Mouse (Mus musculus) C2C12 (cell line): ENCODE results near the gene Map3k19. TPM values are rescaled to one million over a fixed set of nuclear protein-coding genes. Genes with fewer than 3 reads are reported as not detected.

Experiments used
- H3K27me3 ChIP-seq: one replicate; pipeline ENCODE4 v1.6.1; 2011; ENCODE audit not compliant: control insufficient read depth, insufficient read depth, insufficient read length
- H3K36me3 ChIP-seq: one replicate; pipeline ENCODE4 v1.6.1; 2011; ENCODE audit not compliant: control insufficient read depth, insufficient read depth
- H3K4me3 ChIP-seq: one replicate; pipeline ENCODE4 v1.5.1; 2011; ENCODE audit warnings: mild to moderate bottlenecking, control low read depth; ENCODE audit not compliant: poor library complexity, insufficient read depth, severe bottlenecking
- H3K79me2 ChIP-seq: one replicate; pipeline ENCODE4 v1.6.1; 2011; ENCODE audit not compliant: control insufficient read depth, insufficient read depth
- H3K79me3 ChIP-seq: one replicate; pipeline ENCODE4 v1.6.1; 2011; ENCODE audit warnings: low read depth, control low read depth
- H3ac ChIP-seq: one replicate; pipeline ENCODE3; 2011; ENCODE audit warnings: low read depth; ENCODE audit not compliant: control insufficient read depth, insufficient read length
- CEBPB ChIP-seq: IDR thresholded peaks from one replicate; pipeline ENCODE4 v1.6.1; 2011; ENCODE audit warnings: low read depth, mild to moderate bottlenecking, control low read depth, moderate library complexity
- CTCF ChIP-seq: IDR thresholded peaks from one replicate; pipeline ENCODE4 v1.5.1; 2011; ENCODE audit not compliant: control insufficient read depth, insufficient read depth, insufficient read length
- FOSL1 ChIP-seq: IDR thresholded peaks from one replicate; pipeline ENCODE4 v1.8.0; 2011; ENCODE audit warnings: mild to moderate bottlenecking, low read length; ENCODE audit not compliant: poor library complexity, insufficient read depth, severe bottlenecking
- MAX ChIP-seq: IDR thresholded peaks from one replicate; pipeline ENCODE4 v1.6.1; 2011; ENCODE audit warnings: mild to moderate bottlenecking, control low read depth
- MYOD1 ChIP-seq: IDR thresholded peaks from one replicate; pipeline ENCODE4 v1.6.1; 2011; ENCODE audit warnings: low read depth; ENCODE audit not compliant: control insufficient read depth, insufficient read length
- MYOG ChIP-seq: IDR thresholded peaks from one replicate; pipeline ENCODE4 v1.6.1; 2011; ENCODE audit not compliant: control insufficient read depth, insufficient read length; ENCODE audit errors: extremely low read depth
- USF1 ChIP-seq: IDR thresholded peaks from one replicate; pipeline ENCODE4 v1.6.1; 2011; ENCODE audit warnings: low read depth, mild to moderate bottlenecking, control low read depth, moderate library complexity
- long read RNA-seq, 2 experiments: library from polyadenylated mRNA; unstranded; transcript quantifications; one replicate each; pipeline ENCODE4 v2.0.0; 2019 to 2020
- polyA plus RNA-seq: library from polyadenylated mRNA; unstranded; fragments of >200 nt; fragmentation: generic; extraction: Trizol; gene quantifications from one replicate; pipeline ENCODE4 v1.2.1, GENCODE M21; 2012; ENCODE audit warnings: missing spikeins

Map3k19 gene
- 0.06 TPM for polyA plus RNA-seq
- long read RNA-seq, experiment 1: 0 reads
- long read RNA-seq, experiment 2: 0 reads

GRCm38 (mm10) chr1:127854486-127855222, at the start of gene Map3k19:
Gene Map3k19 (minus strand): TSS chr1:127855031.
- no peaks in the 10 kb centered on the region for H3K79me3 ChIP-seq
- TF ChIP-seq MYOG: no peak
- TF ChIP-seq MAX: no peak
- no peaks in the 10 kb centered on the region for H3K36me3 ChIP-seq
- no peaks in the 10 kb centered on the region for H3K79me2 ChIP-seq
- no peak within 1 kb of the TSS for H3ac ChIP-seq
- H3K27me3 ChIP-seq: no peaks in the 10 kb centered on the region
- no peak within 1 kb of the TSS for H3K4me3 ChIP-seq

GRCm38 (mm10) chr1:127899401-127899800, 44.6 kb upstream of the Map3k19 start:
- H3ac ChIP-seq: no peak overlapping the region
- H3K4me3 ChIP-seq: no peak overlapping the region
- no peaks in the 10 kb centered on the region for H3K79me2 ChIP-seq
- TF ChIP-seq FOSL1 (no peak), MYOG (no peak), MAX (no peak)
- H3K79me3 ChIP-seq: no peaks in the 10 kb centered on the region
- H3K27me3 ChIP-seq: no peaks in the 10 kb centered on the region
- peaks cover 33% of the 10 kb centered on the region for H3K36me3 ChIP-seq

- peak overlapping the region; percentile 62 for H3ac ChIP-seq
These were observed 14.4 kb upstream of the Map3k19 start for GRCm38 (mm10) chr1:127869276-127869675.

DNA sequence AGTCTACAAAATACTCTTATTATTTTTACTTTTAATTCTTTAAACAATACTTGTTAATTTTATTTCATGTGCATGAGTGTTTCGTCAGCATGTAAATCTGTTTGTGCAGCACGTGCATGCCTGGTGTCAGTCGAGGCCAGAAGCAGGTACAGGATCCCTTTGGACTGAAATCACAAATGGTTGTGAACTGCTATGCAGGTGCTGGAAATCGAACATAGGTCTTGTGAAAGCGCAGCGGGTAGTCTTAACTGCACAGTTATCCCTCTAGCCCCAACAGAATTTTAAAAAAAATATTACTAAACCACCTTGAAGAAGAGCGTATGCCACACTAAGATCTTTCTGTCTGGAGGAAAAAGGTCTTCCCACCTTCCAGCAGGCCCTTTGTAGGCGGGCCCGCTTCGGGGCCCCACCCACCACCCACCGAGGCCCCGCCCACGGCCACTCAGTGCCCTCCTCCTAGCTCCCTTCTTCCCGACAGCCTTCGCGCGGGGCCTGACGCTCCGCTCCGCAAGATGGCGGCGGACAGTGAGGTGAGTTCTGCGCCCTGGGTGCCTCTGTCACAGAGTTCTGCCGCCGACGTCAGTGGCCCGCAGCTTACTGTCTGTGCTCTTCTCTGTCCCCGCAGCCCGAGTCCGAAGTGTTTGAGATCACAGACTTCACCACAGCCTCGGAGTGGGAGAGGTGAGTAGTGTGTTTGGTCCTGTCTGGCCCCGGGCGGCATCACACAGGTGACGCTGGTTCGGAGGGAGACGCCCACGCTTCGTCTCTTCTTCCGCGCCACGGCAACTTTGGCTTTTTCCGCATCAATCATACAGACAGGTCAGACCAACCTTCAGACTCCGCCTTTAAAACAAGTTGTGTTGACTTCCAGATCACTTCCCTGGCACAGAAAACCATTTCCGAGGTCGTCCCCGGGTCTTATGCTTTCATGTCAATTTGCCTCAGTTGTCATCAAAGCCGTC, 13.8 kb upstream of the Map3k19 start, which contains the start of gene Rab3gap1:
Gene Rab3gap1, plus strand, starts transcription at position 474 of the 962 bp plus-strand sequence.
- Histone ChIP-seq H3K79me3 (peaks cover 17% of the 10 kb centered on the region), H3K4me3 (peak within 1 kb of the TSS; percentile 74), H3K79me2 (peaks cover 32% of the 10 kb centered on the region), H3ac (peak within 1 kb of the TSS; percentile 62), H3K36me3 (peaks cover 13% of the 10 kb centered on the region), H3K27me3 (no peaks in the 10 kb centered on the region)
- TF ChIP-seq CEBPB (no peak), MYOG (no peak), CTCF (no peak), FOSL1 (no peak), MAX (no peak), MYOD1 (no peak), USF1 (no peak)

More at GRCm38 (mm10) chr1:127869276-127869675, 14.4 kb upstream of the Map3k19 start:
- TF ChIP-seq MYOG (no peak), CTCF (no peak), USF1 (no peak), MYOD1 (no peak), MAX (no peak), FOSL1 (no peak), CEBPB (no peak)
- Histone ChIP-seq H3K79me3 (peaks cover 17% of the 10 kb centered on the region), H3K36me3 (peaks cover 20% of the 10 kb centered on the region), H3K27me3 (no peaks in the 10 kb centered on the region), H3K79me2 (peaks cover 32% of the 10 kb centered on the region), H3K4me3 (peak overlapping the region; percentile 74)

DNA sequence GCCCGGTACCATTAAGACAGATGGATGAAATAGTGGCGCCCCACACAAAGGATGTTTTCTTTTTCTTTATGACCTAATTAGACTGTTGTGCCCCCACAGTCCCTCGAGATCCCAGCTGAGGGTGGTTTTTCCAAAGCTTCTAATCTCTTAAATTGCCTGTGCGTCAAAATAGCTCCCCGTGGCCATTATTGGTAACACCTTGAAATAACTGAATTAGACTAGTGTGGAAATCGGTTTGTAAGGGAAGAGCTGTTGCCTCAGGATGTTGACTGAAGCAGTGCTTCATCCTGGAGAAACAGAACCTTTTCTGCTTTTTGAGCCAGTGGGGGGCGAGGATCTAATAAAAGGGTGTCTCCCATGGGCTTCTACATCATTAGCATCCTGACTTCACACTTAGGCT, 9.0 kb upstream of the Map3k19 start:
- TF ChIP-seq CEBPB: no peak
- no peak for TF ChIP-seq MYOD1
- Histone ChIP-seq H3K36me3 (no peaks in the 10 kb centered on the region), H3ac (no peak overlapping the region), H3K27me3 (no peaks in the 10 kb centered on the region), H3K79me3 (no peaks in the 10 kb centered on the region), H3K4me3 (no peak overlapping the region), H3K79me2 (peaks cover 2% of the 10 kb centered on the region)

- Histone ChIP-seq H3K36me3 (no peaks in the 10 kb centered on the region), H3K79me2 (no peaks in the 10 kb centered on the region), H3ac (no peak overlapping the region), H3K4me3 (no peak overlapping the region), H3K27me3 (no peaks in the 10 kb centered on the region), H3K79me3 (no peaks in the 10 kb centered on the region)
- no peak for TF ChIP-seq MYOG
- no peak for TF ChIP-seq CTCF
- no peak for TF ChIP-seq MYOD1
- TF ChIP-seq USF1: no peak
- no peak for TF ChIP-seq CEBPB
- TF ChIP-seq FOSL1: no peak
- TF ChIP-seq MAX: no peak
These were observed 7.1 kb upstream of the Map3k19 start for GRCm38 (mm10) chr1:127861900-127862299.
